Mouse (Mus musculus) thymus, adult 2 months (tissue): ENCODE results near the gene Tmem230. TPM values are rescaled to one million over a fixed set of nuclear protein-coding genes. Genes with fewer than 3 reads are reported as not detected.

ENCODE experiments used
- DNase-seq: peaks from one replicate; pipeline ENCODE4 v3.0.0; 2021
- H3K27ac ChIP-seq: fragments of 200-500 bp; 2 replicates; pipeline ENCODE4 v1.5.1; 2012; ENCODE audit warnings: low read length, control low read depth; ENCODE audit not compliant: control insufficient read depth, insufficient read depth
- H3K27me3 ChIP-seq: fragments of 200-500 bp; 2 replicates; pipeline ENCODE4 v1.6.1; 2012; ENCODE audit warnings: mild to moderate bottlenecking, low read length, moderate library complexity, mixed read lengths; ENCODE audit not compliant: control insufficient read depth, insufficient read depth
- H3K36me3 ChIP-seq: fragments of 200-500 bp; 2 replicates; pipeline ENCODE4 v1.6.1; 2012; ENCODE audit warnings: mild to moderate bottlenecking, low read length, moderate library complexity; ENCODE audit not compliant: control insufficient read depth, insufficient read depth
- H3K4me1 ChIP-seq: fragments of 200-500 bp; replicated peaks from 2 replicates; pipeline ENCODE4 v1.6.1; 2012; ENCODE audit warnings: low read length; ENCODE audit not compliant: control insufficient read depth, insufficient read depth
- H3K4me3 ChIP-seq: fragments of 200-500 bp; 2 replicates; pipeline ENCODE4 v1.5.1; 2012; ENCODE audit warnings: mild to moderate bottlenecking, low read length, control low read depth, moderate library complexity; ENCODE audit not compliant: control insufficient read depth, insufficient read depth
- CTCF ChIP-seq: fragments of 200-500 bp; IDR thresholded peaks from 2 replicates; pipeline ENCODE4 v1.5.1; 2012; ENCODE audit warnings: mild to moderate bottlenecking, control low read depth, low read length, moderate library complexity, borderline replicate concordance; ENCODE audit not compliant: control insufficient read depth, poor library complexity, insufficient read depth; ENCODE audit errors: extremely low read depth
- POLR2A ChIP-seq: fragments of 200-500 bp; IDR thresholded peaks from 2 replicates; pipeline ENCODE4 v1.6.1; 2012; ENCODE audit warnings: mild to moderate bottlenecking, low read length, control low read depth, moderate library complexity; ENCODE audit not compliant: control insufficient read depth, poor library complexity, insufficient read depth; ENCODE audit errors: extremely low read depth
- WGBS: fragments of 180-500 bp; shearing (Covaris S2); methylation state at CpG from one replicate; pipeline ENCODE4 v1.1.7; 2018; 5-methylcytosine and 5-hydroxymethylcytosine counted together
- polyA plus RNA-seq: library from polyadenylated mRNA; depleted of rRNA; stranded (reverse); fragments of >200 nt; gene quantifications from 2 replicates; pipeline ENCODE4 v1.2.3, GENCODE M21; 2012

Tmem230 gene
- polyA plus RNA-seq, 1 experiment, result 82.6 TPM

DNA sequence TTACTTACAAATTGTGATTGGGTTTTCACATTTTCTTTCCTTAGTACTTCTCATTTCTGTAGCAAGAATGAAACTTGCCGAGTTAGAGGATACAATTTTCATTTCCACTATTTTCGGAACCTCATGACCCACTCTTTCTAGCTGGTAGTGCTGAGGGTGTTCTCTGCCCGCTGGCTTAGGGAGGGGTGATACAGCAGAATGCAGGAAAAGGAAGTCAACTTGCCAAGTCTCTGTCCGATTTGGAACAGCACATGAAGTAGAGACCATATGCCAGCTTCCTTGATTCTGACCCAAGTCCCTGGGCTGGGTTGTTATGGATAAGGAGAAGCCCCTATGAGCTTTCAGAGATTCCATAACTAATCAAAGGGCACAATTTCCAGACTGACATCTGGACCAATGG, 23.2 kb downstream of the Tmem230 start:
- no peaks in the 10 kb centered on the region for H3K36me3 ChIP-seq
- H3K4me1 ChIP-seq, result no peaks in the 10 kb centered on the region
- TF ChIP-seq CTCF, result no peak
- TF ChIP-seq POLR2A, result no peak
- DNase-seq, result no peak
- H3K27me3 ChIP-seq, result no peaks in the 10 kb centered on the region
- H3K27ac ChIP-seq, result no peak overlapping the region
- WGBS, result 71% methylated on average over 4 of the region's 4 CpGs
- no peak overlapping the region for H3K4me3 ChIP-seq

DNA sequence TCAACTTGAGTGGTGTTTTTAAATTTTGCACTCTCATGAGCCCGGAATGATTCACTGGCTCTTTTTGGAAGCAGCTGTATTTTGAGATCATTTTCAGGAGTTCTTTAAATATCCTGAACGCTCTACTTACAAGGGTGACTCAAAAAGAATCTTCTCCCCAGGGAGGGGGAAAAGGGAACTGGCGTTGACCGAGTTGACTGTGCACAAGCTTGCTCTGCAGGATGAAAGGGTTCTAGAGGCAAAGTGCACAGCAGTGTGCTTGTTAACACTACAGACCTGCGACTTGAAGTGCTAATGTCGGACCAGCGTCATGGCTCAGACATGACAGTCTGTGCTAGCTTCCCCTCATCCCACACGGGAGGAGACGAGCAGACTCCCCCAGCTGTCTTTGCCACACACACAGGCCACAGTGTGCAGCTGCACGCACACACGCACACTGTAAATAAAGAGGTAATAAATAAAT, 26.0 kb downstream of the Tmem230 start:
- Histone ChIP-seq H3K27ac (no peak overlapping the region), H3K4me3 (no peak overlapping the region), H3K36me3 (no peaks in the 10 kb centered on the region), H3K4me1 (no peaks in the 10 kb centered on the region), H3K27me3 (no peaks in the 10 kb centered on the region)
- WGBS, result 79% methylated on average over 11 of the region's 11 CpGs
- TF ChIP-seq POLR2A, result no peak
- TF ChIP-seq CTCF, result no peak
- DNase-seq, result no peak

DNA sequence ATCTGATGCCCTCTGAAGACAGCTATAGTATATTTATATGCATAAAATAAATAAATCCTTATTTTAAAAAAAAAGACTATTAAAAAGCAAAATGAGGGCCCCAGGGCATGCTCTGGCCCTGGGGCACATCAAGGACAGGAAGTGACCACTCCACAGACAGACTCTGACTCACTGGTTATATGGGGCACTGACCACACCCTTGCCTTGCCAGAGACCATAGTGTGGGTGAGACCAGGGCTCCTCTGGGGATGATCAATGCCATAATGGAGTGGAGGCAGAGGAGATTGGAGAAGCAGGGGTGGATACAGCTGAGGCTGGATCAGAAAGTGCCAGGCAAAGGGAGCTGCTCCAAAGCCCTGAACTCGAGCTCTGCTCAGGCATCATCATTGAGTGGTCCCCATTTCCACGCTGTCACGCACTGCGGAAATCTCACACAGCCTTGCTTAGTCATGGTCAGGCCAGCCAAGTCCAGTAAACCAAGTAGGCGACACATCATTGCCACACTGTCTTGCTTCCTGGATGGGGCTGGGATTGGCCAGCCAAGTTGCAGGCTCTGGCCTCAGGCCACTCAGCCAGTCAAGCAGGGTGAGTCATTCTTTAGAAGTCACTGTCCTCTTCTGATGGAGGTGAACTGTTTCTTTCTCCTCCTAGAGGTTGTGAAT, 35.5 kb downstream of the Tmem230 start:
- DNase-seq, result no peak
- WGBS, result 86% methylated on average over 5 of the region's 5 CpGs
- H3K27ac ChIP-seq, result no peak overlapping the region

DNA sequence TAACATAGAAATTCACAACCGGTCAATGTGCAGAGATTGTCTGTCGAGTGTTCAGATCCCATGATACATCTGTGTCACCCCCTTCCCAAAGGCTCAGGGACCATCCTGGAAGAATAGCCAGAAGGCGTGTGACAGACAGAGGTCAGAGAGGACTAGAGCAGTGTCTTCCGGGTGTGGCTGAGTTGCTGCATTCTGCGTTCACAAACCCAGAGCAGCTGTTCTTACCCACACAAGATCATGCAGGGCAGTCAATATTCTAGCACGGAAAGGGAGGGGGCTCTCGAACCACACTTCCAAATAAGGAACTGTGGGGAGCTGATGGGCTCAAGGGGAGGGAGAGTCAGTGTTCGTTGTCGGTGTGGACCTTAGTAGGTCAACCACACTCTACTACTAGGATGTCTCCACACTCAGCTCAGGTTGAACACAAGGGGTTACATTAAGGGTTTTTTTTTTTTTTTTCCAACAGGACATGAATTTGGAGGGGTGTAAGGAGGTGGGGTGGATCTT, 36.7 kb downstream of the Tmem230 start:
- Histone ChIP-seq H3K27ac (no peak overlapping the region), H3K4me3 (no peak overlapping the region), H3K27me3 (no peaks in the 10 kb centered on the region), H3K36me3 (no peaks in the 10 kb centered on the region), H3K4me1 (no peaks in the 10 kb centered on the region)
- DNase-seq, result no peak
- WGBS, result 81% methylated on average over 9 of the region's 9 CpGs
- TF ChIP-seq CTCF (no peak), POLR2A (no peak)

More for the DNA sequence above, 35.5 kb downstream of the Tmem230 start:
- Histone ChIP-seq H3K4me1 (no peaks in the 10 kb centered on the region), H3K36me3 (no peaks in the 10 kb centered on the region), H3K27me3 (no peaks in the 10 kb centered on the region), H3K4me3 (no peak overlapping the region)
- TF ChIP-seq CTCF, result no peak
- no peak for TF ChIP-seq POLR2A

DNA sequence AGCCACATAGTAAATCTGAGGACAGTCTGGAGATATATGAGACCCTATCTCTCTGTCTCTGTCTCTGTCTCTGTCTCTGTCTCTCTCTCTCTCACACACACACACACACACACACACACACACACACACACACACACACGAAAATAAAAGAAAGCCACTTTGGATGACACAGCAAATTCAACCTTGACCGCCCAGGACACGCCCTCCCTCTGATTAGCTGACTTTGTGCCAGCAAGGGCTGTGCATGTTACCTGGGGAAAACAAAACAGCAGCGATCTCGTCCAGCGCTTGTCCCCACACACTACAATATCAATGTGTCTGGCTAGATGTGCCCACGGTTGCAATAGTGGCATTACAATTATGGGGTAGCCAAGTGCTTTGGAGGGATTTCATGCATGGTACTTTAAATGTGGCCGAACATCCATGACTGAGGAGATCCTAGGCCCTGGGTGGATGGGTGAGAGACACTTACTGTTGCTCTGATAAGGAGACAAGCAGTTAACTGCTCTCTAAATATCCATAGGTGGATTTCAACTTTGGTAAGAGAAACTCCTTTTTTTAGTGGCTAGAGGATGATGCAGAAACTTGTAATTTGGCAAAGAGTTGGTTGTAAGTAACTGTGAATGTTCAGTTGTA, 39.2 kb downstream of the Tmem230 start:
- no peaks in the 10 kb centered on the region for H3K36me3 ChIP-seq
- H3K27me3 ChIP-seq, result no peaks in the 10 kb centered on the region
- DNase-seq, result no peak
- TF ChIP-seq CTCF (no peak), POLR2A (no peak)
- no peaks in the 10 kb centered on the region for H3K4me1 ChIP-seq
- H3K4me3 ChIP-seq, result no peak overlapping the region
- 73% methylated on average over 8 of the region's 8 CpGs for WGBS
- H3K27ac ChIP-seq, result no peak overlapping the region

DNA sequence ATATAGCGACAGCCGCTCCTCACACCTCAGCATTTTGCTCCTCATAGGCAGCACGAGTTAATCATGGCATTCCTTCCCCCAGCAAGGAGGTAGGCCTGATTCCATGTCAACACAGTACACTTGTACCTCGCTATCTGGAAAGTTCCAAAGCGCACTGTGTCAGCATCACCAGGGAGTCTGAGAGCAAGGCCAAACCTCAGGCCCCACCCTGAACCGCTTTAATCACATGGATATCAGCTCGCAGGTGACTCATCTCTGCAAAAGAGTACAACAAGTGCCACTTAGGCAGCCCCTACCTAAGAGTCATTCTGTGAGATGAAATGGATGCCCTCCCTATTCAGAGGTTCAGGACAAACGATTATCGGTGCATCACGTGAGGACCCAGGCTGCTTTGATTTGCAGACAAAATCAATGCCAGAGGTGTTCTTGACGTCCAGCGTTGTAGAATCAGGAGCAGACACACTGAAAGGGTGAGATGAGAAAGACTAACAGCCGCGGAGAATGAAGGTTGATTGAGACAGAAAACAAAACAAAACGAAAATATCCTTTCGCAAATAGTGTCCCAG, 41.2 kb downstream of the Tmem230 start:
- DNase-seq, result no peak
- H3K4me1 ChIP-seq, result no peaks in the 10 kb centered on the region
- no peak overlapping the region for H3K27ac ChIP-seq
- no peaks in the 10 kb centered on the region for H3K27me3 ChIP-seq
- H3K36me3 ChIP-seq, result no peaks in the 10 kb centered on the region
- WGBS, result 95% methylated on average over 16 of the region's 16 CpGs
- no peak overlapping the region for H3K4me3 ChIP-seq
- TF ChIP-seq POLR2A (no peak), CTCF (no peak)

DNA sequence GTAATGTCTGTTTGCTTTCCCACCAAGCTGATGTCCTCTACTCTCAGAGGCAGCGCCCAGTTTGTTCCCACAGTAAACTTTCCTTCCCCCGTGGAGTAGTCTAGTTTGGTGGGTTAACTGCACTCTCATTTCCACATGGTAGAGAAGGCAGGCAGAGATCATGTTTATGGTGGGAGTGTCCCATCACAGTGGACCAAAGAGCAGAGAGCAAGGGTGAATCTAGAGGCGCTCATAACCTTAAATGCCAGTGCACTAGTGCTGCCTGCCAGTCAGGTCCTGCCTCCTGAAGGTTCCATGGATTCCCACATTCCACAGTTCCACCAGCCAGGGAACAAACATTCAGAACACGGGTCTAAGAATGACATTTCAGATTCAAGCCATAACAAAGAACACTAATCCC, 42.1 kb downstream of the Tmem230 start:
- Histone ChIP-seq H3K27me3 (no peaks in the 10 kb centered on the region), H3K36me3 (no peaks in the 10 kb centered on the region), H3K4me3 (no peak overlapping the region), H3K4me1 (no peaks in the 10 kb centered on the region), H3K27ac (no peak overlapping the region)
- WGBS, result 87% methylated on average over 4 of the region's 4 CpGs
- TF ChIP-seq POLR2A (no peak), CTCF (no peak)
- DNase-seq, result no peak
